Mouse (Mus musculus) ES-E14 (cell line): Measurements from ENCODE around the gene Cux2. TPM values are rescaled to one million over a fixed set of nuclear protein-coding genes. Genes with fewer than 3 reads are reported as not detected.

Source experiments
- DNase-seq: peaks from one replicate; pipeline ENCODE4 v3.0.0-alpha.2; 2013; ENCODE audit warnings: low read depth, low spot score
- H3K27ac ChIP-seq: 2 replicates; pipeline ENCODE4 v1.5.1; 2012; ENCODE audit warnings: low read depth, mild to moderate bottlenecking, low read length, moderate library complexity, mixed read lengths; ENCODE audit not compliant: poor library complexity, insufficient read depth, severe bottlenecking
- H3K36me3 ChIP-seq: 2 replicates; pipeline ENCODE4 v1.6.1; 2012; ENCODE audit warnings: mild to moderate bottlenecking, low read length, moderate library complexity, mixed read lengths; ENCODE audit not compliant: control insufficient read depth, poor library complexity, insufficient read depth, severe bottlenecking
- H3K4me1 ChIP-seq, 2 experiments: fragments of 150-350 bp in 1 of 2; sonication (generic) in 1 of 2; 2 replicates each; pipeline ENCODE4 v1.6.1; 2012; ENCODE audit warnings: low read length in 2 of 2, mild to moderate bottlenecking in 1 of 2, mixed read lengths in 1 of 2; ENCODE audit not compliant: control insufficient read depth in 2 of 2, insufficient read depth in 2 of 2, poor library complexity in 1 of 2
- H3K4me3 ChIP-seq, 2 experiments: fragments of 150-350 bp in 1 of 2; sonication (generic) in 1 of 2; 2 replicates each; pipeline ENCODE4 v1.5.1; 2012; ENCODE audit warnings: low read length in 2 of 2, low read depth in 1 of 2, mild to moderate bottlenecking in 1 of 2, mixed read lengths in 1 of 2; ENCODE audit not compliant: insufficient read depth in 1 of 2, poor library complexity in 1 of 2, severe bottlenecking in 1 of 2
- H3K9ac ChIP-seq: 2 replicates; pipeline ENCODE4 v1.6.1; 2012; ENCODE audit warnings: low read depth, mild to moderate bottlenecking, low read length, mixed read lengths; ENCODE audit not compliant: poor library complexity, insufficient read depth, severe bottlenecking
- H3K9me3 ChIP-seq: fragments of 150-350 bp; sonication (generic); 2 replicates; pipeline ENCODE4 v1.6.1; 2012; ENCODE audit warnings: low read depth, mild to moderate bottlenecking, low read length; ENCODE audit not compliant: control insufficient read depth, insufficient read depth
- CHD2 ChIP-seq: IDR thresholded peaks from 2 replicates; pipeline ENCODE4 v1.6.1; 2014; ENCODE audit warnings: mild to moderate bottlenecking, low read depth, low read length, inconsistent platforms
- HCFC1 ChIP-seq: IDR thresholded peaks from 2 replicates; pipeline ENCODE4 v1.6.1; 2012; ENCODE audit warnings: low read length, inconsistent platforms, borderline replicate concordance; ENCODE audit not compliant: insufficient read depth
- MAFK ChIP-seq: IDR thresholded peaks from 2 replicates; pipeline ENCODE4 v1.6.1; 2014; ENCODE audit warnings: mild to moderate bottlenecking, low read depth, low read length, inconsistent platforms; ENCODE audit not compliant: insufficient read depth
- ZC3H11A ChIP-seq: IDR thresholded peaks from 2 replicates; pipeline ENCODE4 v1.6.1; 2012; ENCODE audit warnings: low read depth, mild to moderate bottlenecking, inconsistent platforms, low read length, borderline replicate concordance
- ZNF384 ChIP-seq: IDR thresholded peaks from 2 replicates; pipeline ENCODE4 v1.6.1; 2012; ENCODE audit warnings: low read depth, low read length, inconsistent platforms
- in situ Hi-C, 2 experiments: fragments of 600-800 bp; cut with MboI; formaldehyde crosslinking; loops; one replicate each; pipeline ENCODE4 v1.15.1; 2025; ENCODE audit warnings: low sequenced_read_pairs in 2 of 2, inconsistent platforms in 1 of 2; ENCODE audit not compliant: unreplicated experiment in 2 of 2
- total RNA-seq: library from RNA; depleted of rRNA; stranded (reverse); fragments of 300-350 nt; gene quantifications from 2 replicates; pipeline ENCODE4 v1.2.3, GENCODE M21; 2012

Gene Cux2
- total RNA-seq, 1 experiment: 1.8 TPM

DNA sequence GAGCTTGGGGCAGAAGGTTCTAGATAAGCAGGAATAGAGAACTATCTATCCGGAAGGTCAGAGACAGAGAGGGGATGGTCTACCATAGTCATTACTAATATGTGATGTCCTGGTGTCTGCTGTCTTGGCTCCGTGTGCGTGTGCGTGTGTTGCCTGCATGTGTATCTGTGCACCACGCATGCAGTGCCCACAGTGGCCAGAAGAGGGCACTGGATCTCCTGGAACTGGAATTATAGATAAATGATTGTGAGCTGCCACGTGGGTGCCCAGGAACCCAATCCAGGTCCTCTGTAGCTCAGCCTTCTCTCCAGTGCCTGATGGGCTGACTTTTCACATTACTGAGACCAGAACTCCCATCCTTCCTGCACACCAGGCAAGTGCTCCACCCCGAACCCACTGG lies 29.9 kb upstream of the Cux2 start:
- no peak overlapping the region for H3K9ac ChIP-seq
- peaks cover 0 to 6% of the 10 kb centered on the region in 2 experiments; a peak in 1 of 4 replicates for H3K4me1 ChIP-seq
- TF ChIP-seq ZNF384 (no peak), ZC3H11A (no peak), MAFK (no peak), CHD2 (no peak), HCFC1 (no peak)
- in situ Hi-C loops: loop anchor here in 1 of 2 experiments (25.0 kb wide), 1 partner anchor 217 kb away; no protein-coding TSS in a partner anchor
- no peak overlapping the region for H3K27ac ChIP-seq
- H3K9me3 ChIP-seq: no peaks in the 10 kb centered on the region
- H3K4me3 ChIP-seq: no peak overlapping the region
- H3K36me3 ChIP-seq: no peaks in the 10 kb centered on the region
- peak; percentile 68 for DNase-seq

GRCm38 (mm10) chr5:122077244-122077643 lies 27.3 kb upstream of the Cux2 start:
- Histone ChIP-seq H3K9ac (no peak overlapping the region), H3K36me3 (no peaks in the 10 kb centered on the region), H3K4me1 (peaks cover 0 to 9% of the 10 kb centered on the region in 2 experiments; a peak in 1 of 4 replicates), H3K9me3 (no peaks in the 10 kb centered on the region), H3K27ac (no peak overlapping the region), H3K4me3 (no peak overlapping the region)
- TF ChIP-seq CHD2 (no peak), ZC3H11A (no peak), MAFK (no peak), ZNF384 (no peak), HCFC1 (no peak)
- DNase-seq: no peak
- in situ Hi-C loops: loop anchor here in 1 of 2 experiments (25.0 kb wide), 1 partner anchor 215 kb away; no protein-coding TSS in a partner anchor

GRCm38 (mm10) chr5:122075736-122076135 lies 25.8 kb upstream of the Cux2 start:
- Histone ChIP-seq H3K4me1 (peaks cover 2 to 20% of the 10 kb centered on the region in 2 experiments; a peak in 2 of 4 replicates), H3K9me3 (no peaks in the 10 kb centered on the region), H3K36me3 (no peaks in the 10 kb centered on the region), H3K4me3 (no peak overlapping the region), H3K9ac (no peak overlapping the region), H3K27ac (no peak overlapping the region)
- no peak for DNase-seq
- TF ChIP-seq ZC3H11A: no peak
- TF ChIP-seq HCFC1: no peak
- TF ChIP-seq CHD2: no peak
- no peak for TF ChIP-seq MAFK
- TF ChIP-seq ZNF384: no peak
- in situ Hi-C loops: loop anchor here in 1 of 2 experiments (25.0 kb wide), 1 partner anchor 213 kb away; no protein-coding TSS in a partner anchor

DNA sequence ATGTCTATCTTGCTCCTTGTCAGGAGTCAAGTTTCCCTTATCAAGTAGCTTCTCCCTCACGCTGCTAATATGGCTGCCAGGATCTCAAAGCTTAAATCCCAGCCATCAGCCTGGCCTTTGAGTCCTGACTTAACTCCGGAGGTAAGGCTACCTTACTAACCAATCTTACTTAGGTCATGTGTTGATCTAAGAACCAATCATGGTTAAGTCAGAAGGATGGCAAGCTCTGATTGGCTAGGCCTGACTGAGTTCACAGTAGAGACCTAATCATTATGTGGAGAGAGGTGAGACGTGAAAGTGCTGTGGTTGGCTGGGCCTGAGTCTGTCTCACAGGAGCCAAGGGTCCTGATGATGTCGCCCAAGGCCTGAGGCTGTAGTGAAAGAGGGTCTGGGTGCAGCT lies 22.1 kb upstream of the Cux2 start:
- peaks cover 4 to 19% of the 10 kb centered on the region in 2 experiments; a peak in 3 of 4 replicates for H3K4me1 ChIP-seq
- no peaks in the 10 kb centered on the region for H3K9me3 ChIP-seq
- no peaks in the 10 kb centered on the region for H3K36me3 ChIP-seq
- in situ Hi-C loops: no loop called here
- H3K9ac ChIP-seq: peak overlapping the region; percentile 37; the same call in 1 of the 2 replicates
- H3K4me3 ChIP-seq: no peak overlapping the region
- 0 out of 2 replicates have a peak overlapping the region, but pooled peaks have one; percentile 24 for H3K27ac ChIP-seq
- TF ChIP-seq ZNF384: no peak
- TF ChIP-seq MAFK: no peak
- TF ChIP-seq ZC3H11A: no peak
- TF ChIP-seq CHD2: peak; percentile 57; the same call in 1 of the 2 replicates
- no peak for DNase-seq
